Mouse (Mus musculus): ENCODE results near the gene Prkn. TPM values are rescaled to one million over a fixed set of nuclear protein-coding genes. Genes with fewer than 3 reads are reported as not detected.

Prkn gene
- polyA plus RNA-seq, 1 experiment: 28.0 TPM

DNA sequence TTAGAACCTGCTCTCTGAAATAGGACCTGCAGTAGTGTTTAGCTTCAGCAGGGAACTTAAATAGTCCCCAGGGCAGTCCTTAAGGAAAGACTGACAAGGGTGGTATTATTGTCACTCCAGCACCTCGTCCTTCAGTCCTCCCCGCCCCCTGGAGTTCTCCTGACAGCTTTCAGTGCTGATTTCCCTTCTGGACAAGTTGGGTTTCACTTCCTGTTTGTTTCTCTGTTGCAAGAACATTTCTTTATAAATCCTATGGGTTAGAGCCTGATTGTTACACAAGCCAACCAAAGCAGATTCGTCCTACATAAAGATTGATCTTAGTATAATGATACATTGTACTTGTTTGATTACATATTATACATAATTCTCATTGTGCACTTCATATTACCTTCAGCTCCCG lies 142.0 kb downstream of the Prkn start:
- no peak for DNase-seq (ENCODE audit: extremely low spot score in 1 of 2, low spot score in 1 of 2)

GRCm38 (mm10) chr17:10987040-10987439 lies 146.9 kb downstream of the Prkn start:
- DNase-seq (ENCODE audit: extremely low spot score in 1 of 2, low spot score in 1 of 2): no peak

- no peak for DNase-seq (ENCODE audit: extremely low spot score in 1 of 2, low spot score in 1 of 2)
These were observed 157.1 kb downstream of the Prkn start for GRCm38 (mm10) chr17:10997291-10997690.

DNA sequence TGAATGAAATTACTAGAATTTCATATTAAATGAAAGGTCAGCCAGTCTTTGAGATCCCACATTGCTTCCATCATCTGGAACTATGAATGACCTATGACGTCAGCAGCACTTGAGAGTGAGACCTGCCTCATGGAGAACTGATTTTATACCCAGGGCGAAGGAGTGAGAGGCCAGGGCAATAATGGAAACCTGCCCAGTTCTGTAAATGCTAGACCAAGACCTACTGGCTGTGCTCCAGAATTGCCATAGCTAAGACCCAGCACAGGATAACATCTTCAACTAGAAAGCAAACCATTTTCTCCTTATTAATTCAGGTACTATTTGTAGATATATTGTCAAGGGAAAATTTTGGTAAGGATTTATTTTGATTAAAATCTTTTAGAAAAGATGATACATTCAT lies 183.2 kb downstream of the Prkn start:
- no peak for DNase-seq (ENCODE audit: extremely low spot score in 1 of 2, low spot score in 1 of 2)

- no peak for DNase-seq (ENCODE audit: extremely low spot score in 1 of 2, low spot score in 1 of 2)
These were observed 189.2 kb downstream of the Prkn start for GRCm38 (mm10) chr17:11029348-11029747.

- DNase-seq (ENCODE audit: extremely low spot score in 1 of 2, low spot score in 1 of 2): no peak
These were observed 190.8 kb downstream of the Prkn start for GRCm38 (mm10) chr17:11030936-11031335.

DNA sequence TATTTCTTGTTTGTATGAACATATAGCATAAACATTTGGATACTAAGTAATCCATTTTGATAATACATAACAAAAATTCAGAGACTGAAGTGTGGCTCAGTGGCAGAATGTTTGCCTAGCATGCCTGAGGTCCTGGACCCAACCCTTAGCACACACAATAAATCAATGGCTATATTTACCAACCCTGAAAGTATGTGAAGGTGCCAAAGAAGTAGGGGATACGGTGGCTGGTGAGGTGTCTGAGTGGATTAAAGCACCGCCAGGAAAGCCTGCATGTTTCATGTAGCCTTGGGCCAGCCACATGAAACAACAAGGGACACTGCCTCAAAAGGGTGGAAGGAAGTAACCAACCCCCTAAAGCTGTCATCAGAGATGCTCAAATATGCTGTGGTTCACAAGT lies 192.2 kb downstream of the Prkn start:
- no peak for DNase-seq (ENCODE audit: extremely low spot score in 1 of 2, low spot score in 1 of 2)

DNA sequence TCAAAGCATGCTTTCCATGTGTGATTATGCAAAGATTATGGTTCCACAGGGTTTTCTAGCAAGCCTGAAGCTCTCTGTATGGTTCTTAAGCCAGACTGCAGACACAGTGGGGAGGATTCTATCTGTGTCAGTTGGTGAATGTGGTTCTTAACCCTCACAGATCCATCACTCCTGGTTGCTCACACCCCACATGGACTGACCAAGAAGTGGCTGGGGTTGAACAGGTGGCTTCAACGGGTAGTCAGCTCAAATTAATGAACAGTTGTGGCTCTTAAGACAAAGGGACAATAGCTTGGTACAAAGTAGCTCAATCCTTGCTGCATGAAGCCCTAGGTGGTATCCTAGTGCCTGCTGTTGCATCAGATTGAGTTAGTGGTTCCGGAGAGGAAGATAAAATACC lies 193.4 kb downstream of the Prkn start:
- no peak for DNase-seq (ENCODE audit: extremely low spot score in 1 of 2, low spot score in 1 of 2)

DNA sequence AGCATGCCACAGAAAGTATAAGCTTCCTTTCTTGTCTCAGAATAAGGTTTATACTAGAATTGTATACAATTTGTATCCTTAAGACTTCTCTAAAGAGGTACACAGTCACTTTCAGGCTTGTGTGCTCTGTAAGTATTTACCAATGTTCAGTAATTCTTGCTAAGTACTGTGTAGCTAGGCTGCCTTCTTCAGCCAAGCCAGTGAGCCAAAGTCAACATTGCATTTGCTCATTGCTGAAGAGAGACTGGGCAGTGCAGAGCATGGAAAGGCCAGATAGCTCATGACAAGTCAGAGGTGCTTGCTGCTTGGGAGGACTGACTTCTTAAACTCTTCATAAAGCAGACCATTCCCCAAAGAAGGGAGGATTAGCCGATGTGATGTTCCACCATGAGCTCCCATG lies 198.1 kb downstream of the Prkn start:
- no peak for DNase-seq (ENCODE audit: extremely low spot score in 1 of 2, low spot score in 1 of 2)

DNA sequence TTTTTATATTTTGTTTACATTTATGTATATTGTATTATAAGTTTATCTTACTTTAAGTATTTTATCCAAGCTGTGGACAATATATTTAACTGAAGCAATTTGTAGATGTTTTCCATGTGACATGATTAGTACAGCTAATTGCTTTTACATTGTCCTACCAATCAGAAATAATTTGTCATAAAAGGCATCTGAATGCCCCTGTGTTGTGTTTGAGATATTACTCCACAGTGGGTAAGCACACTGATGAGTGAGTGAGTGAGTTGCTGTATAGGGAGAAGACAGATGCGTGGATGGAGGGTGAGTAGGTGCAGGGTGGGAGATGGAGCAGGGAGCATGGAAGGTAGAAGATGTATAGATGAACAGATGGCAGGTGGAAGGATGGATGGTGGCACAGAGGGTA lies 218.8 kb downstream of the Prkn start:
- no peak for DNase-seq (ENCODE audit: extremely low spot score in 1 of 2, low spot score in 1 of 2)

GRCm38 (mm10) chr17:11067076-11067703 lies 227.0 kb downstream of the Prkn start:
- DNase-seq (ENCODE audit: extremely low spot score in 1 of 2, low spot score in 1 of 2): no peak

DNA sequence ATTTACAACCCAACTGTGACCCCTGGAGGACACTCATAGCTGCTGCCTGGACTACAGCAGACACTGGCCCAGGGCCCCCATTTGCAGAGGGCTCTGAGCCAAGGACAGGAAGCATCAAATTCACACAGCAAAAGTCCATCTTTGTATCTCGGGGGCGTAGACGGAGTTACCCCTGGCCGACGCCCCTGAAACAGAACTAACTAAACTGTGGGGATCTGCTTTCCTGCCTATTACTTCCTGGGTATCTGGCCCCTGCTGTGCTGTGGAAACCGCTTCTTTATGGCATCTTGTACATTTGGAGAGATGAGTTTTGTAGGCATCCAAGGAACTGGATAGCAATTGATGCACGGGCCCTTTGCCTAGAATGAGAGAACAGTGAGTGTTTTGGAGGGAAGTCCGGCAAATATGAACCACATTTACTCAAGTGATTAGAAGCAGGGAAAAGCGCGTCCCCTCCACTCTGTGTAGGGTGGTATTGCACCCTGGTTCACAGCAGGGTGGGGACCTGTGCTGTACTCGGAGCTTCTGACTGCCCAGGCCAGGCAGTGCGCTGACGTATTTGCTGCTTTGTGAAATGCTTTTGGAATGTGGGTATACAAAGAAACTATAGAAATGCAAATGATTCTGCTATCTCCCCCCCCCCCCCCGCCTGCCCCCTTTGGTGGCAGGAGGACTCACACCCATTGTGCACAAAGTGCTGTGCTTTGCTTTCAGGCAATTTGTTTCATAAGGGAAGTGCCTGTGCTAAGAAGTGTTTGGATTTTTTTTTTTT lies 227.7 kb downstream of the Prkn start:
- peak in 1 of 2 experiments; percentile 46 for DNase-seq (ENCODE audit: extremely low spot score in 1 of 2, low spot score in 1 of 2)

- DNase-seq (ENCODE audit: extremely low spot score in 1 of 2, low spot score in 1 of 2): no peak
These were observed 230.8 kb downstream of the Prkn start for GRCm38 (mm10) chr17:11070996-11071395.

DNA sequence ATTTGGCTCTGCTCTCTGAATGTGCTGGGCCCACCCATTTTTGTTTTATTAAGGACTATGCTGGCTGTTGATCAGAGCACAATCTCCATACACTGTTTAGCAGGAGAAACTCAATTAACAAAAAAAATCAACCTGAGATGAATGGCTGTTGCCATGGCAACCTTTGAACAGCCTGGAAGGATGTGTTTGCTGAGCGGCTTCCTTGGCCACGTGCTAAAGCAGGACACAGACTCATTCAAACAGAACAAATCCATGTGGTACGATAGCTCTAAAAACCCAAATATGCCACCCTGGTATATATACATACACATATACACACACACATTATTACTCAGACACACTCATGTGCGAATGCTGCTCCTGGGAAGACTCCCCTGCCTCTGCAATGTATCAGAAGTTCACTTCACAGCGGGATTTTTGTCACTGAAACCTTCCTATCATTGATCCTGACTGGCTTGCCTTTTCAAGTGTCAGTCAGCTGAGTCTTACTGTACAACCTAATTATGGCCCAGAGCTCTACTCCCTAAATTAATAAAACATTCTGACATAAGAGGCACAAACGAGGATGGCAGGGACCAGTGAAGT lies 236.2 kb downstream of the Prkn start:
- peak in 1 of 2 experiments; percentile 62 for DNase-seq (ENCODE audit: extremely low spot score in 1 of 2, low spot score in 1 of 2)

DNA sequence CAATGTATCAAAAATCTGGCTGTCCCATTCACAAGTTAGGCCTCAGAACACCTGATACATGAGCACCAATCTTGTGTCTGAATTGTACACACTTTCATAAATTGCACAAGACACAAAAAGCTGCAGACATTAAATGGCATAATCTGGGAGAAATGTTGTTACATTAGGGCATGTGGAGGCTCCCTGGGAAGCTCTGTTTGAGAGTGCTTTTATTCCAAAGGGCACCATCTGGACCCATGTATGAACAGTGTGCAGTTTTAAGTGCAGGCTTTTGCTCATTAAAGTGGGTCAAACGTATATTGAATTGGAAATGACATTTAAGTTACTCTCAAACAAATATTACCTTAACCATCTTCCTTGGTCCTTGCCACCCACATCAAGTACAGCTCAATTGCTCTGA lies 246.3 kb downstream of the Prkn start:
- DNase-seq (ENCODE audit: extremely low spot score in 1 of 2, low spot score in 1 of 2): no peak

- DNase-seq (ENCODE audit: extremely low spot score in 1 of 2, low spot score in 1 of 2): no peak
These were observed 246.9 kb downstream of the Prkn start for GRCm38 (mm10) chr17:11087088-11087487.

DNA sequence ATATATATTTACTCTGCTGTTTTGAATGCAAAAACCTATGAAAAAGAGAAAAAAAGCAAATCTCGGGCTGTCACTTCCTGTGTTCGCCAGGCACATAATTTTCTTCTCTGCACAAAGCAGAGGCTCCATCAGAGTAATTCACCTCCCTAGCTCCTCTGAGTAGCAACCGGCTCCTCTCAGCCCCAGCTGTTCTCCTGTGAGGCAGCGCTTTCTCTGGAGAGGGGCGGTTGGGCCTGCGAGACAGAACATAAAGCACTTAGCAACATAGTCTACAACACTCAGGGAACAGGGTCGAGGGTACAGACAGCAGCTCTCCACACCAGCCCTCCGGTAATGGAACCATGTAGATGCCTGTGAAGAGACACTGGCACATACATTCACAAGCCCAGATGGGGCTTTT lies 247.6 kb downstream of the Prkn start:
- DNase-seq (ENCODE audit: extremely low spot score in 1 of 2, low spot score in 1 of 2): no peak

DNA sequence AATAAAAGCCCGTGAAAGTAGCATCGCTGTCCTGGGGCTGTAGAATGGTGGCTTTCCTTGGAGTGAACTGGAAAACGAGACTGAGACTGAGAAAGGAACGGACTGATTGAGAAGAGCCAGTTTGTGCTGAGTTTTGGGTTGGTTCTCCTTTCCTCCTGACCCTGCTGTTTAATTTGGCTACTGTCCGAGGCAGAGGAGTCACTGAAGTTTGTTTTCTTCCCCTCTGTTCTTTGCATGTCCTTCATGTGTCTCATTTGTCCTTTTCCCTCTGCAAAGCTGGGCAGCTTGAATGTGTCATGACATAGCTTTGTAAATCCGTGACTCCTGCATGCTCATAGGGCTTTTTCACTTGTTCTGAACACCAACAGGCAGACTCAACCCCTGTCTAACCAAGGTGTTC lies 249.2 kb downstream of the Prkn start:
- no peak for DNase-seq (ENCODE audit: extremely low spot score in 1 of 2, low spot score in 1 of 2)

- DNase-seq (ENCODE audit: extremely low spot score in 1 of 2, low spot score in 1 of 2): peak; percentile 22 to 43
These were observed 252.7 kb downstream of the Prkn start for GRCm38 (mm10) chr17:11092900-11093299.

GRCm38 (mm10) chr17:11093321-11093720 lies 253.1 kb downstream of the Prkn start:
- no peak for DNase-seq (ENCODE audit: extremely low spot score in 1 of 2, low spot score in 1 of 2)

DNA sequence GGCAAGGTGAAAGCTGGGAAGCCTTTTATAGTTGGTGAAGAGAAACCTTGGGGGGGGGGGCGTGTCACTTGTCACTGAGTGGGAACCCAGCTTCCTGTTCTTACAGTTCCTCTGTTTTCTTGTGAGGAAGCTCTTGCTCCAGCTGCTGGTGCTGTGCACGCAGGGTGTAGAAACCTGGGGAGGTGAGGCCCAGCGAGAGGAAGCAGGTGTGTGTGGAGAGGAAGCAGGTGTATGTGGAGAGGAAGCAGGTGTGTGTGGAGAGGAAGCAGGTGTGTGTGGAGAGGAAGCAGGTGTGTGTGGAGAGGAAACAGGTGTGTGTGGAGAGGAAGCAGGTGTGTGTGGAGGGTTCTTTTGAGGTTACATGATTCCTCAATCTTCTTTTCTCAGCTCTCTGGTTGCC lies 266.8 kb downstream of the Prkn start:
- no peak for DNase-seq (ENCODE audit: extremely low spot score in 1 of 2, low spot score in 1 of 2)

- DNase-seq (ENCODE audit: extremely low spot score in 1 of 2, low spot score in 1 of 2): peak; percentile 38 to 69
These were observed 267.7 kb downstream of the Prkn start for GRCm38 (mm10) chr17:11107916-11108315.

All from frontal cortex, adult 2 months (tissue).